Mouse (Mus musculus): ENCODE measurements around the gene Pax2. TPM values are rescaled to one million over a fixed set of nuclear protein-coding genes. Genes with fewer than 3 reads are reported as not detected.

Gene Pax2
- total RNA-seq, 4 experiments from 2014 or later: not detected

DNA sequence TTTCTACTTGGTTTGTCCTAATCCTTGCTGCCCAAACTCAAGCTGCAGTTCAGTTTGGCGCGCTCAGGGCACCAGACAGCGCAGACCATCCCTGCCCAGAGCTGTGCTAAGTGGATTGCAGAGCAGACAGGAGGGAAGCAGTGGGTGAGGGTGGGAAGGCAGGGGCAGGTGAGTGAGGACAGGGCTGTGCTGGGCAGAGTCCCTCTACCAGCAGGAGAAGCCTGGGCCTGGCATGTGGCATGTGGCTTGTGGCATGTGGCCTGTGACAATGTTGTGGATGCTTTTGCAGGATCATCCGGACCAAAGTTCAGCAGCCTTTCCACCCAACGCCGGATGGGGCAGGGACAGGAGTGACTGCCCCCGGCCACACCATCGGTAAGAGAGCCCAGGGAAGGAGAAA, 32.6 kb downstream of the Pax2 start:
- DNase-seq: no peak

DNA sequence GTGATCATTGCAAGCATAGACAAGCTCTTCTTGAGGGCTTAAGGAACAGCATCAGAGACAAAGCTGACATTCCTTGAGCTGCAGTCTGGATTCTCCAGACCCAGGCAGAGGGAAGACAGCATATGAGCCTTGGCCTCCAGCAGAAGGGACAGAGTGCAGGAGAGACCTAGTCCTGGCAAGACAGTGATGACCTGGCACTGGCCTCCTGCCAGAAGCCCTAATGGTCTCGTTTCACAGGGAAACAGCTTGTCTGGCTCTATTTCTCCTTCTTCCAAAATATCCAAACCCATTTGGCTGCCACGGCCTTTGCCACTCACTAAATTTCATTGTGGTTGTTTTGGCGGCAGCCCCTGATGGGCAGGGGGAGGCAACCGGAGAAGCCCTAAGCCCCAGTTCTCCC, 36.1 kb downstream of the Pax2 start:
- no peak for DNase-seq

DNA sequence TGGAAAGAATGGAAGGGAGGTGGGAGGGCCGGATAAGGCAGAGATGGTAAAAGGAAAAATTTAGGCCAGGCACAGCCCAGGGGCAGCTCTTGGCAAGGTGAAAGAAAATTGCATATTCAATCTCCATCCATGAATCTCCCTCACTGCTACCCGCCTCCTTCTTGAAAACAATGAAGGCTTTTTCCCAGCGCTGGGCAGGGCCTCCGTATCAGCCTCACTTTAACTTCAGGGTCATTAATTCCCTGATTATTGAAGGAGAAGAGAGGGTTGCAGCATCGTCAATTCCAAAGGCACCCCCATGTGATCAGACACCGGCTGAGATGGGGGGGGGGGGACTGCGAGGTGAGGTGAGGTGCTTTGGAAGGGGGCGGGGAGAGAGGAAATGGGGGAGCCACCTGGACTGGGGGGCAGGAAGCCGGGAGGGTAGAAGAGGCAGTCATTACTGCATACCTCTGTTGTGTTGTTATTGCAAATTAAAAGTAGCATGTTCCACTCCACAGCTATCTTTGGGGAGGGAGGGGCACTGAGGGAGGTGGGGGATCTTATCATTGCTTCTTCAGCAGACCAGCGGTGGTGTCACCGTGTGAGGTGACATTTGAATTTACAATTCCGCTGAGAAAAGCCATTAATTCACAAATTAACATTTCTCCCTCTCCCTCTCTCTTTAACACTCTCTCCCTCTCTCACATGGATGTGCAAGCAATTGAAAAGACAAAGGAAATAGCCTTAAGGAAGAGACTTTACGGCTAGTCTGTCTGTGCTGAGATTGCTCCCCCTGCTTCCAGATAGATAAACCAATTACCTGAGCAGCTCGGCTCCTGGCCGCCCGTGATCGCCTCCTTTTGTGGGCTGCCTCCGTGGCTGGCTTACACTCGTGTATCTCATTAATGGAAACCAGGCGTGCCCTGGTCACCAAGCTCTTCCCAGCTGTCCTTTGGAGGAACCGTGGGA, 41.5 kb downstream of the Pax2 start:
- no peak for DNase-seq

GRCm38 (mm10) chr19:44798731-44799130, 42.9 kb downstream of the Pax2 start:
- no peak for DNase-seq

DNA sequence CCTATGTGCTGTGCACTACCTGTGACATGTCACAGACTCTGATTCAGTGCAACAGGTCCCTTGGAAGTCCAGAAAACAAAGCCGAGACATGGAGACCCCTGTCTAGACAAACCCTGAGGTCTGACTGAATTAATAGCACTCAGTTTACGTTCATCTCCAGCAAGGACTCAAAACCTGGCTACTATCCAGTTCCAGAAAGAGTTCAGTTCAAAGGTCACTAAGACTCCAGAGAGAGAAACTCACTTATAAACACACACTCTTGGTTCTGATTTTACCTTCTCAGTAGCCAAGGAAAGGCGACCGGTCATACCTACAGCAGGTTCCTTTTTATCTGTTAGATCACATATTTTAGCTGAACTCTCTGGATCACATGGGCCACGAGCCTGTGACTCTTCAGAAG, 43.3 kb downstream of the Pax2 start:
- no peak for DNase-seq

DNA sequence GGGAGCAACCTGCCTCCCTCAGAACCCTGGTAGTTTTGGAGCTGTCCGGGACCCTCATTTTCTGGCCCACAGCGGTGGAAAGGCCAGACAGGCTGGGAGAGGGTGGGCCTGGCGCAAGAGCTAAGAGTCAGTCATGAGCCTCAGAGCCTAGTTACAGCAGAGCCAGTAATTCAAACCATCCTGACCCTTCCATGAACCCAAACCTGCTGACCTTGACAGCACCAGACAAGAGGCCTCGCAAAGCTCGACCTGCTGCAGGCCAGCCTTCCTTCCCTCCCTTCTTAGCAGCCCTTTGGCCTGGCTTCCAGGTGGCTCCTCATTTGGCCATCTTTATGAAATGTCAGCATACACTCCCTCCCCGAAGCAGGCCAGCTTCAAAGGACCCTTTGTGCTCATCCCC, 44.5 kb downstream of the Pax2 start:
- no peak for DNase-seq

- no peak for DNase-seq
Observed at GRCm38 (mm10) chr19:44808734-44809133, 52.9 kb downstream of the Pax2 start.

DNA sequence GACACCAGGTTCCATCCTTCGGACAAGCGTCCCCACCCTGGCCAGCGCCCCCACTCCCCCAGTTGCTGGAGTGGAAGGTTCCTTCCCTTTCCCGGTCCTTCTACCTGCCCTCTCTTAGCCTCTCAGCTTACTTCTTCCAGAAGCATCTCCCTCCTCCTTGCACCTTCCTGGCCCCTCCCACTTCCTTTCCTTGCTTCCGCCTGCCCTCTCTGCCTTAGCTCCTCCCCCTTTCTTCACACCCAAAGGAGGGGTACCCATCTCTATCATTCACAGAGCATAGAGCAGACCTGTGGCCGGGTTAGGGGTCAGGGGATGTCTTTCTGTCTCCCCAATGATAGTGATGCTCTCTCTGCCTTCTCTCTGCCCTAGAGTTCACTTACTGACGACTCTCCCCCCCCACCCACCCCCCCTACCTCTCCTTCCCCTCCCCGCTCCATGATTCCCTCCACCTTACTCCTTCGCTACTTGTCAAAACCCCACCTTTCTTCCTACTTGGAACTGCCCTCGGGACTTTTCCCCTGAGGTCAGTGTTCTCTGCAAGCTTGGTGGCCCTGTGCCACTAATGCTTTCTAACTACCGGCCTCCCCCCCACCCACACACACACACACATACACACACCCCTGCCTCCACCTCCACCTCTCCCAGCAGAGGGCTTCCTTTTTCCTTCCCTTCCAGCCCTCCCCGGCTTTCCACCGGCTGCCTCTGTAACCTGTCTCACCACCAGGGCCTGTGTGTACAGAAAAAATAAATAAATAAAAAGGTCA, 57.0 kb downstream of the Pax2 start:
- DNase-seq: no peak

GRCm38 (mm10) chr19:44815111-44815510, 59.3 kb downstream of the Pax2 start:
- DNase-seq: no peak

DNA sequence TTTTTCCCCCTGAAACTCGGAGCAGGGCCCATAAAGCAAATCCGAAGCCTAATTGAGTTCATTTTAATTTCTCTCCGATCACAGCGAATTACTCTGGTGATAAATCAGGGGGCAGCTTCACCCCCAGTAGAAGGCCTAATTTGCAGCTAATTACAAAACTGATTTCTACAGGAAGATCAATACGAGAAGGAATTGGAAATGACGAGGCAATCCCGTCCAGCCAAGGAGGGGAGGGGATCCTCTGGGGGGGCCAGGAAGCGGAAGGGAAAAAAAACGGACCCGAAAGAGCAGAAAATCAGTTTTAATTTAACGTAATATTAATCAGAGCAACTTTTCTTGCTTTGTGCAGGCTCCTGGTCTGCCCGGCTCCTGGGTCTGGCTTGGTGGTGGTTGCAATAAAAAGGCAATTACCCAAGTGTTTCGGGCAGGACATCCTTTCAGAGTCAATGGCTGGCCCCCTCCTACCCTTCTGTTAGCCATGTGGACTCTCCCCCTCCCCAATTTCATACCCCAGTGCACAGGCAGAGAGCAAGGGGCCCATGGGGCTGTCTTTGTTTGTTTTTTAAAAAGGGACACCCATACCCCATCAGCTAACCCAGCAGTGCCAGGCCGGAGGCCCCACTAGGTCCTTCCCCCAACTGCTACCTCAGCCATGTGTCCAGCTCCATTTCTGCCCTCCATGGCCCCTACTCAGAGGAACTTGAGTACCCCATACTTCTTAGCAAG, 61.7 kb downstream of the Pax2 start:
- no peak for DNase-seq

GRCm38 (mm10) chr19:44818676-44819075, 62.8 kb downstream of the Pax2 start:
- no peak for DNase-seq

GRCm38 (mm10) chr19:44821581-44821980, 65.7 kb downstream of the Pax2 start:
- no peak for DNase-seq

DNA sequence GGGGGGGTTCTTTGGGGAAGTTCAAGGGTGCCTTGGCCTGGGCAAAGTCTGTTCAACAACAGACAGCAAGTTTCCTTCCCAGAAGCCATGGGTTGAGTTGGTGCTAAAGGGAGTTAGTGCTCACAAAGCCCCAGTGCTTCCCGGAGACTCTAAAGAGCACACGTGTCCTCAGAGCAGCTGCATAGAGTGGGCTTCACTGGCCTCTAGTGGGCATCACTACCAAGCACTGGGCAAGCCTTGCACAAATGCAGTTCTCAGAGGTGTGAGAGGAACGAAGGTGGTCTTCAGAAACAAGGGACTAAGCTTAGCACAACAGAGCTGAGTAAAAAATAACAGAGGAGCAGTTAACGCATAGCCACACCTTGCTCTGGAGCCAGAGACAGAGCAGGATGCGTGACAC, 66.5 kb downstream of the Pax2 start:
- no peak for DNase-seq

DNA sequence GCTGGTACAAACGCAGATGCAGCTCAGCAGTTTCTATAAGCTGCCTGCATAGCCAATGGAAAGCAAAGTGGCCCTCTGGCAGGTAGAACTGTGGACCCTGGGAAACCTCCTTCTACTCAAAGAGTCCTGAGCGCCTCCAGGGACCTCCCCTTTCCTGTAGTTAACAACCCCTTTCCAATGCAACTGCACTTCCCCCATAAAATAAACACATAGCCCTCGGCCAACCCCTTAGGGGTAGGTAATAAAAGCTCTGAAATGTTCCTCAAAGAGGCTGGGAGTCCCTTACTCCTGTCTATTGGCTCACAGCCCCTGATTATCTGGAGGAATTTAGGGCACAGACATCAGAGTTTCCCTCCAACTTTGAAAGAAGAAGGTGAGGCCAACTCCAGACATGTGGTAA, 67.8 kb downstream of the Pax2 start:
- DNase-seq: no peak

DNA sequence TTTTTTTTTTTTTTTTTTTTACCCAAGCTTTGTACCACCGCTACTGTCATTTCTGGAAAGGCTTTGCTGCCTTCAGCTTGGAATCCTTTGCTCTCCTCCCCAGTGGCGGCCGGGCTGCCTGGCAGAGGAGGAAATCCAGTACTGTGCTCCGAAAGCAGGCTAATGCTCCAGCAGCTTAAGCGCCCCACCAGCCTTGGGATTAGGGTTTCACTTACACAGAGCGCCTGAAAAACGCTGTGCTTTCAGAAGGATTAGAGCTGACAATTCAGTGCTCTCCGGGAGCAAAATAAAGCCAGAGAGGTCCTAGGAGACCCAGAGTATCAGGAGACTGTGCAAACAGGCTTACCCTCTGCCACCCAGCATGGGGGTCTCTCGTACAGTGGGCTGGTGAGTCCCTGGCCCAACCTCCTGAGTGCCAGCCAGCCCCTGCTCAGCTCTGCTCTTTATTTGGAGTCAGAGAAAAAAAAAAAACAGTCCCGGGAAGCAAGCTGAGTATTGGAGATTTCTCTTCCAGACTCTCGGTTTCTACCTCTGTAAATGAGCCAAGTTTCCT, 69.4 kb downstream of the Pax2 start:
- no peak for DNase-seq

- no peak for DNase-seq
Observed at GRCm38 (mm10) chr19:44825819-44826218, 70.0 kb downstream of the Pax2 start.

DNA sequence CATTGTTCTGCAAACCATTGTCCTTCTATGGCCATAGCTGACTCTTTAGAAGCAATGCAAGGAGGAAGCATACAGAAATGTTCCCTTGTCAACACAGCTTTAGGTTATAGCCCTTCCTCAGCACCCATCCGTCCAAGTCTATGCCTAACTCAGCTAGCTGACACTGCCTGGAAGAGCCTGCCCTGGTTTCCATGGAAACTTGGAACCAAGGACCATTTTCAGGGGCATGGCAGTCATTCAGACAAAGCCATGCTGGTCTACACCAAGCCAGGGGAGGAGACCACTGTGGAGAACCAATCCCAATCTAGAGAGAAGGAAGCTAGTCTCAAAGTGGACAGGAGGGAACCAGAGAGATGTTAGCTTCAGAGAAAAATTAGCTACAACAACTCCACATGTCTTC, 77.5 kb downstream of the Pax2 start:
- no peak for DNase-seq

- DNase-seq: no peak
Observed at GRCm38 (mm10) chr19:44834218-44835041, 78.6 kb downstream of the Pax2 start.

GRCm38 (mm10) chr19:44835042-44835930, 79.4 kb downstream of the Pax2 start:
- no peak for DNase-seq
